Mouse (Mus musculus) MEL-GATA-1-ER (cell line): ENCODE results near the gene Dalrd3.

Experiments
- DNase-seq: peaks from one replicate; pipeline ENCODE4 v3.0.0-alpha.2; 2012; ENCODE audit warnings: low read depth; ENCODE audit errors: extremely low read depth

Gene Dalrd3

DNA sequence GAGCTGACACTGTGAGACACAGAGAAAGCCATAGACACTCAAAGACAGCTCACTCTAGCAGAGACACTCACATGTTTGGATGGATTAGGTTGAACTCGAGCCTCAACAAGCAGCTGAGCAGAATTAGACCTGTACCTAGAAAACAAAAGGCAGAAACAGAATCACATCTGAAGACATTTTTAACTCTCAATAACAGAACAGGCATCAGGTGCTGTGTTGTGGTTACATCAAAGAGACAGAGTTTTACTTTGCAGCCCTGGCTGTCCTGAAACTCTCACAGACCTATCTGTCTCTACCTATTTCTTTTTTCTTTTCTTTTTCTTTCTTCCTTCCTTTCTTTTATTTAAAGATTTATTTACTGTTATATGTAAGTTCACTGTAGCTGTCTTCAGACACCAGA, 47.6 kb downstream of the Dalrd3 start:
- DNase-seq, result no peak
